Mouse (Mus musculus) bone marrow macrophage, adult 2 months (primary cell): ENCODE measurements at regions not wholly inside any gene's neighbourhood (a gene's known extent, or its start where the extent isn't known, plus 50 kb on each side); places are given as distances from the start of the nearest gene placed in this dataset.
"Not testable (repeated sequence)": the region's sequence is repeated elsewhere in the genome, so short reads cannot be mapped to it uniquely, and the experiment has no call there.

Experiments used
- CTCF ChIP-seq: IDR thresholded peaks from 2 replicates; pipeline ENCODE4 v1.5.1; 2012; ENCODE audit warnings: low read depth, mild to moderate bottlenecking, low read length, moderate library complexity
- POLR2A ChIP-seq: IDR thresholded peaks from 2 replicates; pipeline ENCODE4 v1.6.1; 2012; ENCODE audit warnings: mild to moderate bottlenecking, low read depth, low read length, borderline replicate concordance

- TF ChIP-seq CTCF, POLR2A: not testable (repeated sequence)
Observed at GRCm38 (mm10) chr14:52769450-52769849, 273.9 kb upstream of the Olfr1507 start.
